Mouse (Mus musculus) intestine, postnatal 0 days (tissue): ENCODE measurements around the gene Zfp933. TPM values are rescaled to one million over a fixed set of nuclear protein-coding genes. Genes with fewer than 3 reads are reported as not detected.

Experiments used
- ATAC-seq: fragments of 200-750 bp; cut with Nextera tagmentation; 2 replicates; pipeline ENCODE4 v1.8.0; 2017; ENCODE audit warnings: mild to moderate bottlenecking, moderate TSS enrichment, moderate library complexity
- H3K27ac ChIP-seq: fragments of 300-500 bp; sonication (generic); 2 replicates; pipeline ENCODE4 v1.5.1; 2014; ENCODE audit warnings: mild to moderate bottlenecking, low read depth, low read length, moderate library complexity
- H3K27me3 ChIP-seq: fragments of 300-500 bp; sonication (generic); replicated peaks from 2 replicates; pipeline ENCODE4 v1.6.1; 2014; ENCODE audit warnings: low read length, mixed read lengths; ENCODE audit not compliant: control insufficient read depth, insufficient read depth
- H3K36me3 ChIP-seq: fragments of 300-500 bp; sonication (generic); 2 replicates; pipeline ENCODE4 v1.6.1; 2014; ENCODE audit warnings: mild to moderate bottlenecking, moderate library complexity; ENCODE audit not compliant: control insufficient read depth, insufficient read depth
- H3K4me1 ChIP-seq: fragments of 300-500 bp; sonication (generic); replicated peaks from 2 replicates; pipeline ENCODE4 v1.6.1; 2014; ENCODE audit warnings: antibody characterized with exemption, low read length, mixed read lengths; ENCODE audit not compliant: control insufficient read depth, insufficient read depth
- H3K4me2 ChIP-seq: fragments of 300-500 bp; sonication (generic); replicated peaks from 2 replicates; pipeline ENCODE4 v1.6.1; 2014; ENCODE audit warnings: low read depth, mild to moderate bottlenecking, moderate library complexity
- H3K4me3 ChIP-seq: fragments of 300-500 bp; sonication (generic); 2 replicates; pipeline ENCODE4 v1.5.1; 2014; ENCODE audit warnings: low read depth, low read length
- H3K9ac ChIP-seq: fragments of 300-500 bp; sonication (generic); 2 replicates; pipeline ENCODE4 v1.6.1; 2014; ENCODE audit warnings: mild to moderate bottlenecking, low read depth, low read length
- H3K9me3 ChIP-seq: fragments of 300-500 bp; sonication (generic); 2 replicates; pipeline ENCODE4 v1.6.1; 2016; ENCODE audit warnings: mixed run types; ENCODE audit not compliant: control insufficient read depth
- CTCF ChIP-seq: sonication (generic); IDR thresholded peaks from 2 replicates; pipeline ENCODE4 v1.5.1; 2016; ENCODE audit warnings: low read depth, mild to moderate bottlenecking, control low read depth, antibody characterized with exemption, moderate library complexity
- WGBS: fragments of 180-500 bp; shearing (Covaris S2); extraction: QIAGEN DNeasy Blood & Tissue Kit; methylation state at CpG from one replicate; pipeline ENCODE4 v1.1.7; 2014; 5-methylcytosine and 5-hydroxymethylcytosine counted together
- polyA plus RNA-seq: library from polyadenylated mRNA; unstranded; fragments of >200 nt; fragmentation: Nextera tagmentation; extraction: Ambion mirVana; gene quantifications from 2 replicates; pipeline ENCODE4 v1.2.1, GENCODE M21; 2015

The Zfp933 gene
- 3.4 and 3.6 TPM in 2 replicates for polyA plus RNA-seq

DNA sequence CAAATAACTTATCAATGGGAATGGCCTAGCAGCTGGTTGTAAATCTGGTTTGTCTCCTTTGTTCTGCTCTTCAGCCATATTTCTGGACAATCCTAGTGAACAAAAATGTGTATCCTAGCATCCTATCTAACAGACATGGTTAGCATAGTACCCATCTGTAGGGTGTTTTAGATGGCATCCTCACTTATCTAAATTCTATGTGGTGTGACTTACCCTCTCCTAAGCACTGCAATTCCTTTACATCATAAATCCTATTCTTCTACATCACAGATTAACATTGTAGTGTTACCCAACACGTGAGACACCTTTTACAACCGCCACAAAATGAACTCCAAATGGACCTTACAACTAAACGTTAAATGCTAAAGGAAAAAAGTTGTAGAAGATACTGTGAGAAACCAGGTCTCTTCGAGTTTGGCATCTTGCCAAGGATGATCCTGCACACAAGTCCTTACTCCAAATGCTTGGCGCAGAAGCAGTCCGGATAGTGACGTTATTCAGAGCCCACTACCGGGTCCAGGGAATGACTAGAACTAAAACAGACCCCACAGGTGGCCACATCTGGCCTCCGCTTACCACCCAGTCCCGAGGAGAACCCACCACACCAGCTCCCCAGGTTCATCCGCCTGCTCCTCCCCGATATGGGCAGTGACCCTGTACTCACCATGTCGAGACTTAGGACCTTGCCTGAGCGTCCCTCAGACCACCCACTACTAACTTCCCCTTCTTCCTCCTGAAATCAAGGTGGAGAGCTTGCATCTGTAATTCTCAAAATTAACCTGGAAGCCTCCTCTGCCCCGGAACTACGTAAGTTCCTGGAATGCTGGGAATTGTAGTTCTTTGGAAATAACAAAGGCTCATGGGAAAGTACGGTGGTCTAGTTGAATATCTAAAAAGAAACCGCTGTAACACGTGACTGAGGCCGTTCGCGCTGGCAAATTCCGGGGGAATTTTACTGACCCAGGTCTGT, at the start of gene Zfp933:
TSS of gene Zfp933 (minus strand) at position 753 of the 970 bp plus-strand sequence.
- H3K4me2 ChIP-seq: peak within 1 kb of the TSS; percentile 80
- H3K9ac ChIP-seq: peak within 1 kb of the TSS; percentile 65
- H3K36me3 ChIP-seq: peaks cover 7% of the 10 kb centered on the region
- peak within 1 kb of the TSS; percentile 96 for H3K4me3 ChIP-seq
- H3K27me3 ChIP-seq: no peaks in the 10 kb centered on the region
- ATAC-seq: peak; percentile 90
- no peaks in the 10 kb centered on the region for H3K9me3 ChIP-seq
- 2% methylated on average over 23 of the region's 23 CpGs for WGBS
- TF ChIP-seq CTCF: no peak
- H3K4me1 ChIP-seq: peaks cover 5% of the 10 kb centered on the region; the same call in 1 of the 2 replicates
- peak within 1 kb of the TSS; percentile 41; the same call in 1 of the 2 replicates for H3K27ac ChIP-seq

DNA sequence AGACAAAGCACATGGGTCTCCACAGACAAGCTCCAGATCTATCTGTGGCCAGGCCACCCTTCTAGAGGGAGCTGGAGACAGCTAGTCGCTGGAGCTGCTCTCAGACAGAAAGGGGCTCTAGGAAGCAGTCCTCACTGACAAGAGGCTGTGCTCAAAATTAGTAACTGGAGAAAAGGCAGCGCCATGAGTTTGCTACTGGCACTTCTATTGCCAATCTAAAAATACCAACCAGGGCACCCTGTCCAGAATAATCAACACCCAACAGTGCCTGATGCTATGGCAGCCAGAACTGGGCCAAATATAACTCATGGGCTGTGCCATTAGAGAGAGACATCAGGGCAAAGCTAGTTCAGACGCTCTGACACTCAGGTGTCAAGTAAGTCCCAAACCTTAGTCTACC, 49.2 kb upstream of the Zfp933 start:
- Histone ChIP-seq H3K9ac (no peak overlapping the region), H3K4me2 (no peak overlapping the region), H3K27ac (no peak overlapping the region), H3K9me3 (no peaks in the 10 kb centered on the region), H3K4me3 (no peak overlapping the region), H3K4me1 (0 out of 2 replicates have a peak, but pooled peaks cover 7% of the 10 kb centered on the region), H3K36me3 (peaks cover 80% of the 10 kb centered on the region), H3K27me3 (no peaks in the 10 kb centered on the region)
- TF ChIP-seq CTCF: no peak
- ATAC-seq: no peak
- WGBS: 87% methylated on average over 3 of the region's 3 CpGs

DNA sequence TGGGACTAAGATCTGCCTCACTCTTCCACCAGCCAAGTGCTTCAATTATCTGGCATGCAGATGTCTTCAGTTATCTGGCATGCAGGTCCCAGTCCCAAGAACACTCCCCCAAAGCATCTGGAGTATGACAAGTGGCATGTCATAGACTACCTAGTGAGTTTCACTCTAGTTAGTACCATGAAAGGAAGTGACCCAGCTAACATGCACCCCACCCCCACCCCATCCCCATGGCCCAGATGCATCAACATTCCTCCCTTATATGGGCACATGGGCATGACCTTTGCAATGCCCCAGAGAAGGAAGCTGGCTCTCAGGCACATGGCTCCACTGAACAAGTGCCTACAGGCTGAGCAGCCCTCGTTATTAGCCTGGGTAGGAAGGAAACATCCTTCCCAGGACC, 48.2 kb upstream of the Zfp933 start:
- no peak for TF ChIP-seq CTCF
- WGBS: 68% methylated on average over 1 of the region's 1 CpGs
- H3K27ac ChIP-seq: no peak overlapping the region
- ATAC-seq: no peak
- H3K27me3 ChIP-seq: no peaks in the 10 kb centered on the region
- H3K36me3 ChIP-seq: peaks cover 83% of the 10 kb centered on the region
- H3K4me2 ChIP-seq: no peak overlapping the region
- no peak overlapping the region for H3K4me3 ChIP-seq
- H3K9ac ChIP-seq: no peak overlapping the region
- H3K4me1 ChIP-seq: 0 out of 2 replicates have a peak, but pooled peaks cover 6% of the 10 kb centered on the region
- no peaks in the 10 kb centered on the region for H3K9me3 ChIP-seq

DNA sequence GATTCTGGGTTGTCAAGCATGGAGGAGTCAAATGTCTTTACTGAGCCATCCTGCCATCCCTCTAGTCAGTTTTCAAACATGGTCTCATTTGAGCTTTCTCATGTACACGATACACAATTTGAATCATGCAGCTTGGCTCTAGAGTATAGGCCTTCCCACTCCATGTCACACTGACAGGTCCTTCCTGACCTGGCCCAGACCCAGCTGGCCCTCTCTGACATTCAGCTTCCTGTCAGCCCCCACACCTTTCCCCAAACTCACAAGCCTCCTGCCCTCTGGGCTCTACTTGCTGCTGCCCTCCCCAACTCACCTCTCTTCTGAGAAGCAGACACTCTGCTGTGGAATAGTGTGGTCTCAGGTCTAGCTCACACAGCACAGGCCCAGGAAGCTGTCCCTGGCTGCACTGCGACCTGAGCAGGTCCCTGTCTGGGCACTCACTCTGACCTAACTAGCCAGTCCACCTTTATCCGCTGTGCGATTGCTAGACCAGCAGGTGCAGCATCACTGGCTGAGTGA, 47.7 kb upstream of the Zfp933 start:
- H3K27ac ChIP-seq: no peak overlapping the region
- no peak for TF ChIP-seq CTCF

DNA sequence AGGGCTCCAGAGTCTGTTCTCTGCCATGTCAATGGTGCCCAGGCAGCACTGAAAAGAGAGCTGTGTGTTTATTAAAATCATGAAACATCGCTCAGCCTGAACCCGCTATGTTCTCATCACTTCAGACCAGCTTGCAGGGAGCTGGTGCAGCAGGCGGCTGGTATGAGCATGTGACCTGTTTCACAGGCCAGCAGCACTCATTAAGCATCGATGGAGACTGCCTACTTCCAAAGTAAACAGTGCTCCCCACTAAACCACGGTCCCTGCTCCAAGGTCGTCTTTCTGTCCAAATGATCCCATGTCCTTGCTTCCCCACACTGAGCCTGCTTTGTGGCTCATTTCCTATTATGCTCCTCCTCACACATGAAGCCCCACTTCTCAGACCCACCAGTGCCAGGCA, 42.2 kb upstream of the Zfp933 start:
- no peaks in the 10 kb centered on the region for H3K9me3 ChIP-seq
- 68% methylated on average over 6 of the region's 6 CpGs for WGBS

More for the DNA sequence above, 47.7 kb upstream of the Zfp933 start:
- 87% methylated on average over 4 of the region's 4 CpGs for WGBS
- Histone ChIP-seq H3K4me3 (no peak overlapping the region), H3K4me1 (0 out of 2 replicates have a peak, but pooled peaks cover 6% of the 10 kb centered on the region), H3K4me2 (no peak overlapping the region), H3K27me3 (no peaks in the 10 kb centered on the region), H3K9me3 (no peaks in the 10 kb centered on the region), H3K36me3 (peaks cover 88% of the 10 kb centered on the region), H3K9ac (no peak overlapping the region)
- ATAC-seq: no peak

DNA sequence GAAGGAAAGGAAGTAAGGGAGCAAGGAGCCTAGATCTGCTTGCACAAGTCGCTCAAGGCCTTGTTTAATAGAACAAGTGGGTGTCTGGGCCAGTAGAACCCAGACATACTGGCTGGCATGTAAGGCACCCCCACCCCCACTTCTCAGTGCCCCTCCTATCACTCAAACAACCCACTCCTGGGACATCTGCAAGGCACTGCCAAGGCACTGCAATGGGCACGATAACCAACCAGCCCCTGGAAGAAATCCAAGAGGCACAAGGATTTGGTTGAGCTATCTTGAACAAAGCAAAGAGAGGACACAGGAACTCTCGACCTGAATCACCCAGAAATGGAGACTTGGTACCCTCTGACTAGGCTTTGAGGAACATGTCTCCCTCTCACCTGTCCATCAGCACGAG, 40.1 kb upstream of the Zfp933 start:
- 83% methylated on average over 4 of the region's 4 CpGs for WGBS
- ATAC-seq: no peak
- no peaks in the 10 kb centered on the region for H3K4me1 ChIP-seq
- peaks cover 87% of the 10 kb centered on the region for H3K36me3 ChIP-seq
- no peak overlapping the region for H3K4me2 ChIP-seq
- no peak overlapping the region for H3K9ac ChIP-seq
- no peak for TF ChIP-seq CTCF
- H3K27me3 ChIP-seq: no peaks in the 10 kb centered on the region
- no peak overlapping the region for H3K4me3 ChIP-seq
- no peaks in the 10 kb centered on the region for H3K9me3 ChIP-seq
- H3K27ac ChIP-seq: no peak overlapping the region

More for the DNA sequence above, 42.2 kb upstream of the Zfp933 start:
- no peak overlapping the region for H3K4me2 ChIP-seq
- H3K36me3 ChIP-seq: peaks cover 86% of the 10 kb centered on the region
- H3K4me1 ChIP-seq: no peaks in the 10 kb centered on the region
- no peak overlapping the region for H3K9ac ChIP-seq
- no peak for ATAC-seq
- TF ChIP-seq CTCF: no peak
- H3K4me3 ChIP-seq: no peak overlapping the region
- H3K27ac ChIP-seq: no peak overlapping the region
- no peaks in the 10 kb centered on the region for H3K27me3 ChIP-seq
